Mouse (Mus musculus) ES-E14 (cell line): ENCODE measurements at regions not wholly inside any gene's neighbourhood (a gene's known extent, or its start where the extent isn't known, plus 50 kb on each side); places are given as distances from the start of the nearest gene placed in this dataset.

Source experiments
- CHD2 ChIP-seq: IDR thresholded peaks from 2 replicates; pipeline ENCODE4 v1.6.1; 2014; ENCODE audit warnings: mild to moderate bottlenecking, low read depth, low read length, inconsistent platforms
- HCFC1 ChIP-seq: IDR thresholded peaks from 2 replicates; pipeline ENCODE4 v1.6.1; 2012; ENCODE audit warnings: low read length, inconsistent platforms, borderline replicate concordance; ENCODE audit not compliant: insufficient read depth
- MAFK ChIP-seq: IDR thresholded peaks from 2 replicates; pipeline ENCODE4 v1.6.1; 2014; ENCODE audit warnings: mild to moderate bottlenecking, low read depth, low read length, inconsistent platforms; ENCODE audit not compliant: insufficient read depth
- ZNF384 ChIP-seq: IDR thresholded peaks from 2 replicates; pipeline ENCODE4 v1.6.1; 2012; ENCODE audit warnings: low read depth, low read length, inconsistent platforms

DNA sequence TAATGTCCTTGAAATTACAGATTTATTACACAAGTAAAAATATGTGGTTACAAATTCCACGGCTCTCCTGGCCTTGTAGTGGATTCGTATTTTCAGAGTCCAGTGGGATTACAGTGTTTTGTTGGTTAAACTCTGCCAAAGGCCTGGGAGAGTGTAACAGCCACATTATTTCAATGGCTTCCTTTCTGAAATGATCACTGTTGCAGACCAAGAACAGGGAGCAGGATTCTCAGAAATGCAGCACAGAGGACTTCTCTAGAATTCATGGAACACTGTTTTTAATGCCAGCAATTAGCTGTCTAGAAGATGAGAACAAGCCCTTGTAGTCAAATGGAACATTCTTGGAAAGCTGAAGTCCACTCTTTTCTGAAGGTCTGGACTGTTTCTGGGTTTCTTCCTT lies 505.8 kb upstream of the Adgrl2 start:
- TF ChIP-seq CHD2, result no peak
- TF ChIP-seq HCFC1, result no peak
- no peak for TF ChIP-seq MAFK
- no peak for TF ChIP-seq ZNF384
